Mouse (Mus musculus) ovary, postnatal 14 days (tissue): ENCODE measurements around the gene Adam34.
"Not testable (repeated sequence)": the region's sequence is repeated elsewhere in the genome, so short reads cannot be mapped to it uniquely, and the experiment has no call there.

ENCODE experiments used
- DNase-seq: peaks from one replicate; pipeline ENCODE4 v3.0.0; 2022; ENCODE audit warnings: low spot score

The Adam34 gene

GRCm38 (mm10) chr8:43709949-43710348 lies at the start of gene Adam34:
Gene Adam34, minus strand, starts transcription at chr8:43710049.
- DNase-seq, result no peak

DNA sequence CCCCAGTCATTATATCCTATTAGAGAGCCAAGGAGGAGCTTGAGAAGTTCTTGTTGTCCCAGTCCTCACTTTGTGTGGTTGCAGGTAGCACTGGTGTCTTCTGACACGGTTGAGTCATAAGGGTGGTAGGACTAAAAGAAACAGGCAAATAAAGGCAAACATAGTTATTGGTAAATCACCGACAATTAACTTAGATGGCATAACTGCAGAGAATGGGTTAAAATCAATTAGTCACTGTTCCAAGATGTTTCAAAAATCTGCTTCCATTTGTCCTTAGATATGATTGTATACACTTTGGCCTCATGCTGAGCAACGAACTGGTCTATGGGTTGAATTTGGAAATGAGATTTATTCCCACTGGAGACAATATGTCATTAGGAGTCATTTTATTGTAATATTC lies 82.7 kb downstream of the Adam34 start, which contains the start of gene Gm5346:
Gene Gm5346 (minus strand): TSS at position 101 of the 400 bp plus-strand sequence.
- DNase-seq, result no peak

- DNase-seq, result no peak
Observed at GRCm38 (mm10) chr8:43616046-43616445, 93.8 kb downstream of the Adam34 start.

- DNase-seq, result not testable (repeated sequence)
Observed at GRCm38 (mm10) chr8:43603657-43604056, 106.2 kb downstream of the Adam34 start.

- DNase-seq, result not testable (repeated sequence)
Observed at GRCm38 (mm10) chr8:43603166-43603565, 106.7 kb downstream of the Adam34 start.
